Mouse (Mus musculus): ENCODE measurements at regions not wholly inside any gene's neighbourhood (a gene's known extent, or its start where the extent isn't known, plus 50 kb on each side); places are given as distances from the start of the nearest gene placed in this dataset.

- Histone ChIP-seq H3K9ac (ENCODE audit: low read length) (no peak overlapping the region), H3K4me3 (ENCODE audit: low read depth, low read length) (no peak overlapping the region), H3K27ac (replicated peaks) (no peak overlapping the region), H3K36me3 (ENCODE audit: control insufficient read depth, insufficient read depth, low read length) (no peaks in the 10 kb centered on the region), H3K9me3 (ENCODE audit: control insufficient read depth, low read length) (no peaks in the 10 kb centered on the region), H3K4me2 (replicated peaks; ENCODE audit: low read depth) (no peak overlapping the region), H3K4me1 (replicated peaks; ENCODE audit: control insufficient read depth, insufficient read depth) (no peaks in the 10 kb centered on the region), H3K27me3 (ENCODE audit: control insufficient read depth, insufficient read depth, low read length) (no peaks in the 10 kb centered on the region)
- ATAC-seq (ENCODE audit: low FRiP score, low TSS enrichment) (no peak), DNase-seq (ENCODE audit: low spot score) (no peak)
- WGBS, result 65% methylated on average over 2 of the region's 2 CpGs
- TF ChIP-seq EP300 (optimal IDR thresholded peaks at IDR 0.05) (no peak), CTCF (IDR thresholded peaks at IDR 0.05; ENCODE audit: low read depth) (no peak)
Observed at GRCm38 (mm10) chr13:79035276-79035675, 835.7 kb upstream of the Nr2f1 start.

DNA sequence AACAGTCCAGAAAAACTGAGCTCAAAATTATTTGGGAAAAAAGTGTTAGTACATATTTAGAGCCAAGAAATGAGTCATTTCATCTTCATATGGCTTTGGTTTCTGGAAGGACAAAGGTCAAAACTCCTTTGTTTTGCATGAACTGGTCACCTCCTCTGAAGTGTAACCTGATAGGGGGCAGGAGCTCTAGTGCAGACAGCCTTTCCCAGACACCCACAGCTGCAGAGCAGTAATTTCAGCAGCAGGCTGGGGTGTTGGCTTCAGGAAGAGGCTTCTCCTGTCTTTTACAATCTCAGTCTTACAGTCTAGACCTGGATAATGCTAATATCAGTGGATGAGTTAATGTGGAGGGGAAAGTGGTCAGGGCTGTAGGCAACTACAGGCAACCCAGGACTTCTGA, 830.4 kb upstream of the Nr2f1 start:
- no peak overlapping the region for H3K4me2 ChIP-seq (replicated peaks; ENCODE audit: low read depth)
- DNase-seq (ENCODE audit: low spot score) (no peak), ATAC-seq (ENCODE audit: low FRiP score, low TSS enrichment) (peak; percentile 49; the same call in 1 of the 2 replicates)
- 0 out of 2 replicates have a peak, but pooled peaks have one; percentile 8 for TF ChIP-seq CTCF (IDR thresholded peaks at IDR 0.05; ENCODE audit: low read depth)
- TF ChIP-seq EP300 (optimal IDR thresholded peaks at IDR 0.05), result no peak
- no peak overlapping the region for H3K27ac ChIP-seq (replicated peaks)
- H3K4me1 ChIP-seq (replicated peaks; ENCODE audit: control insufficient read depth, insufficient read depth), result no peaks in the 10 kb centered on the region
- H3K9me3 ChIP-seq (ENCODE audit: control insufficient read depth, low read length), result no peaks in the 10 kb centered on the region
- H3K9ac ChIP-seq (ENCODE audit: low read length), result no peak overlapping the region
- H3K36me3 ChIP-seq (ENCODE audit: control insufficient read depth, insufficient read depth, low read length), result no peaks in the 10 kb centered on the region
- no peak overlapping the region for H3K4me3 ChIP-seq (ENCODE audit: low read depth, low read length)
- no peaks in the 10 kb centered on the region for H3K27me3 ChIP-seq (ENCODE audit: control insufficient read depth, insufficient read depth, low read length)

DNA sequence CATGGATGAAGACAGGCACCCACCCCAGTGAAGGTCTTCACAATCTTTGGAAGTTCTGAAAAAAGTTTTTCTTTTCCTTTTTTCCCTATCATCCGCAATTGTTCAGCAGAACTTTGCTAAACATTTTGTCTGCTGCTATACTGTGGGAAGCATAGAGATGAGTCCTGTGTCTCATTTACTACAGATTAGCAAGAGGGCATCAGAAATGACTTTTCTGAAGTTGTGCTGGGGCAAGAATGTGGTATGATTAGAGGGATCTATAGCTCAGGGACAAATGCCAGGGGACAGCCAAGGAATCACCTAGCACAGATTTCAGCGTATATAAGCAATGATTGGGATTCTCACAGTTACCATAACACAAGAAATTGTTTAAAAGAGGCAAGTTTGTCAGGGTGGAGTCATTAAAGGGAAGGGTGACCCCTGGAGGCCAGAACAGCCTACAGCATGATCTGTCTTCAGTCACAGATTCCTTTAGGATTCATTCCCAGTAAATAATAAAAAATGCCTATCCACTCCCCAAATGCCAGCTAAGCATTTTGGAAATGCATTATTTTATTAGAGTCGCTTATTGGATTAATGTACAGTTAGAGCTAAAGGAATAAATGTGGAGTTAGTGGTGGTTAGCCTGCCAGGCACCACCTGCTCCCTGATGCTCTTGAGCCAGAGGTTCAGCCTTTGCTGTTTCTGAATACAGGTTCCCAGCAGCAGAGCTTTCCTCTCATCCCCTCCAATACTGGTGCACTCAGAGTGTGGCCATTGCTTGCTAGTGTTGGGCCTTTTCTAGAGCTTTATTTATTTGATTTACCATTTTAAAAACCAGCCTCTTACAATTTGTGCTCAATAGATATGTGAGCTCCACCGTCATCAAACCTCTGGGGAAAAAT, 828.6 kb upstream of the Nr2f1 start:
- TF ChIP-seq EP300 (optimal IDR thresholded peaks at IDR 0.05), result no peak
- peak; percentile 73 for TF ChIP-seq CTCF (IDR thresholded peaks at IDR 0.05; ENCODE audit: low read depth)
- ATAC-seq (ENCODE audit: low FRiP score, low TSS enrichment) (no peak), DNase-seq (ENCODE audit: low spot score) (peak; percentile 21)
- 47% methylated on average over 4 of the region's 4 CpGs for WGBS
- no peaks in the 10 kb centered on the region for H3K9me3 ChIP-seq (ENCODE audit: control insufficient read depth, low read length)
- no peaks in the 10 kb centered on the region for H3K36me3 ChIP-seq (ENCODE audit: control insufficient read depth, insufficient read depth, low read length)
- H3K4me1 ChIP-seq (replicated peaks; ENCODE audit: control insufficient read depth, insufficient read depth), result no peaks in the 10 kb centered on the region
- no peaks in the 10 kb centered on the region for H3K27me3 ChIP-seq (ENCODE audit: control insufficient read depth, insufficient read depth, low read length)
- no peak overlapping the region for H3K4me3 ChIP-seq (ENCODE audit: low read depth, low read length)
- no peak overlapping the region for H3K27ac ChIP-seq (replicated peaks)
- H3K4me2 ChIP-seq (replicated peaks; ENCODE audit: low read depth), result no peak overlapping the region
- no peak overlapping the region for H3K9ac ChIP-seq (ENCODE audit: low read length)

- TF ChIP-seq EP300 (optimal IDR thresholded peaks at IDR 0.05), result no peak
- TF ChIP-seq CTCF (IDR thresholded peaks at IDR 0.05; ENCODE audit: low read depth), result no peak
- 59% methylated on average over 1 of the region's 1 CpGs for WGBS
- no peak for ATAC-seq (ENCODE audit: low FRiP score, low TSS enrichment)
Observed at GRCm38 (mm10) chr13:79025645-79026044, 826.1 kb upstream of the Nr2f1 start.

DNA sequence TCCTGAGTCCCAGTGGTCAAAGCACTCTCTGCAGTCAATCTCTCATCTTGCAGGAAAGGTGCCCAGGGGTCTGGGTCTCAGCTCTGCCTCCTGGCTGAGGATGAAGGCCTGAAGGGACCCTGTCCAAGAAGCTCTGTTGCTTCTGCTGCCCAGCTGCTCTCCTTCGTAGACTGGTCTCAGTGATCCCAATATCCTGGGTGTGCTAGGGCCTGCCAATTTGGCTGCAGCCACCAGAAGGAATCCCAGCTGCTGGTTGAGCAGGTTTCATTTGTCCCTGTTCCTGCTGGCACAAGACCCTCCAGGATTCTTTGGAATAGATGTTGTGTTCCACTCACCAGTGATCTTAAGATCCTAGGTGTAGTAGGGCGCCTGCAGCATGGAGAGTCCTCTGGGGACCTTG, 818.5 kb upstream of the Nr2f1 start:
- TF ChIP-seq EP300 (optimal IDR thresholded peaks at IDR 0.05), result no peak
- TF ChIP-seq CTCF (IDR thresholded peaks at IDR 0.05; ENCODE audit: low read depth), result no peak
- Histone ChIP-seq H3K4me2 (replicated peaks; ENCODE audit: low read depth) (no peak overlapping the region), H3K4me3 (ENCODE audit: low read depth, low read length) (no peak overlapping the region), H3K9ac (ENCODE audit: low read length) (no peak overlapping the region), H3K4me1 (replicated peaks; ENCODE audit: control insufficient read depth, insufficient read depth) (no peaks in the 10 kb centered on the region), H3K9me3 (ENCODE audit: control insufficient read depth, low read length) (no peaks in the 10 kb centered on the region), H3K27me3 (ENCODE audit: control insufficient read depth, insufficient read depth, low read length) (no peaks in the 10 kb centered on the region), H3K27ac (replicated peaks) (no peak overlapping the region), H3K36me3 (ENCODE audit: control insufficient read depth, insufficient read depth, low read length) (no peaks in the 10 kb centered on the region)
- DNase-seq (ENCODE audit: low spot score), result no peak
- 76% methylated on average over 2 of the region's 2 CpGs for WGBS
- no peak for ATAC-seq (ENCODE audit: low FRiP score, low TSS enrichment)

More at GRCm38 (mm10) chr13:79025645-79026044, 826.1 kb upstream of the Nr2f1 start:
- Histone ChIP-seq H3K27ac (replicated peaks) (no peak overlapping the region), H3K9me3 (ENCODE audit: control insufficient read depth, low read length) (no peaks in the 10 kb centered on the region), H3K9ac (ENCODE audit: low read length) (no peak overlapping the region), H3K4me3 (ENCODE audit: low read depth, low read length) (no peak overlapping the region), H3K4me2 (replicated peaks; ENCODE audit: low read depth) (no peak overlapping the region), H3K4me1 (replicated peaks; ENCODE audit: control insufficient read depth, insufficient read depth) (no peaks in the 10 kb centered on the region), H3K27me3 (ENCODE audit: control insufficient read depth, insufficient read depth, low read length) (no peaks in the 10 kb centered on the region), H3K36me3 (ENCODE audit: control insufficient read depth, insufficient read depth, low read length) (no peaks in the 10 kb centered on the region)
- DNase-seq (ENCODE audit: low spot score), result no peak

DNA sequence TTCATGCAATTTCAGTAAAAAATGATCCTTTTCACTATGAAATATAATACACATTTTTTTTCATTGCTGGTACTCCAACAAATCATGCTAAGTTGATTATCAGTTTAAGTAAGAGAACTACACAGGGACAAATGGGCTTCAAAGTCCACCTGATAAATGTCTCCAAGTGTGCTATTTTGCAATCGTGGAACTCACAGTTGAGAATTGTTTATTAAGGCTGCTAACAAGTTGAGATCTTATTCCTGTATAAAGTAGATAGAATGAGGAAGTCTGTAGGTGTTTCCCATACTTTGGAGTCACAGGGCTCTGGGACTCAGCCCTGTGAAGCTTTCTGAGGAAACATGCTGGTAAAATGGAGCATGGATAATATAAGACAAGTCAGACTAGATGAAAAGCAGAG, 803.8 kb upstream of the Nr2f1 start:
- ATAC-seq (ENCODE audit: low FRiP score, low TSS enrichment), result no peak
- DNase-seq (ENCODE audit: low spot score), result no peak
- Histone ChIP-seq H3K9me3 (ENCODE audit: control insufficient read depth, low read length) (no peaks in the 10 kb centered on the region), H3K4me3 (ENCODE audit: low read depth, low read length) (no peak overlapping the region), H3K9ac (ENCODE audit: low read length) (no peak overlapping the region), H3K36me3 (ENCODE audit: control insufficient read depth, insufficient read depth, low read length) (no peaks in the 10 kb centered on the region), H3K4me1 (replicated peaks; ENCODE audit: control insufficient read depth, insufficient read depth) (no peaks in the 10 kb centered on the region), H3K27me3 (ENCODE audit: control insufficient read depth, insufficient read depth, low read length) (no peaks in the 10 kb centered on the region), H3K4me2 (replicated peaks; ENCODE audit: low read depth) (no peak overlapping the region), H3K27ac (replicated peaks) (no peak overlapping the region)
- WGBS, result 43% methylated on average over 1 of the region's 1 CpGs
- no peak for TF ChIP-seq CTCF (IDR thresholded peaks at IDR 0.05; ENCODE audit: low read depth)
- no peak for TF ChIP-seq EP300 (optimal IDR thresholded peaks at IDR 0.05)

Measured in stomach, postnatal 0 days (tissue).